Mouse (Mus musculus) gonadal fat pad, adult 2 months (tissue): ENCODE results near the gene Zscan29. TPM values are rescaled to one million over a fixed set of nuclear protein-coding genes. Genes with fewer than 3 reads are reported as not detected.
A peak's percentile ranks its signal among the peaks of the same experiment; 100 is the strongest.
"Not testable (repeated sequence)": the region's sequence is repeated elsewhere in the genome, so short reads cannot be mapped to it uniquely, and the experiment has no call there.

Experiments used
- DNase-seq: peaks from one replicate; pipeline ENCODE4 v3.0.0-alpha.2; 2012; ENCODE audit warnings: low read depth
- polyA plus RNA-seq: library from polyadenylated mRNA; depleted of rRNA; stranded (reverse); fragments of >200 nt; gene quantifications from 2 replicates; pipeline ENCODE4 v1.2.3, GENCODE M21; 2012; rRNA removed

The Zscan29 gene
- polyA plus RNA-seq, 1 experiment = 3.0 TPM

GRCm38 (mm10) chr2:121137371-121137770 is 33.6 kb downstream of the Zscan29 start:
- DNase-seq = peak; percentile 45

DNA sequence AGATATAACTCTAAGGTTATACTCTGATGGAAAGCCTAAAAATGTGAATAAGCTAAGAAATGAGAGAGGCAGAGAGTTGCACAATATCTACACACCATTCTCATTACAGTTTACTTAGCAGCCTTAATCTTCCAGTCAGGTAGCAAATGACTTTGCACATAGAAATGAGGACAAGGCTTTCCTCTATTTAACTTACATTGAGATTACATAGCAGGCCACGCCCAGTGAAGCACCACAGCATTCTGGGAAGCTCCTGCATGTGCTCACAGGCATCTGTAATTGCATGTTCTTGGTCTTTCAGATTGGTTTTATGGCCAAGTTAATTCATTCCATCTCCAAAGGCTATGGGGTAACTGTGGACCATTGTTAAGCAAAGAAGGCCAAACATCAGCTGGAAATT is 38.1 kb downstream of the Zscan29 start:
- no peak for DNase-seq

DNA sequence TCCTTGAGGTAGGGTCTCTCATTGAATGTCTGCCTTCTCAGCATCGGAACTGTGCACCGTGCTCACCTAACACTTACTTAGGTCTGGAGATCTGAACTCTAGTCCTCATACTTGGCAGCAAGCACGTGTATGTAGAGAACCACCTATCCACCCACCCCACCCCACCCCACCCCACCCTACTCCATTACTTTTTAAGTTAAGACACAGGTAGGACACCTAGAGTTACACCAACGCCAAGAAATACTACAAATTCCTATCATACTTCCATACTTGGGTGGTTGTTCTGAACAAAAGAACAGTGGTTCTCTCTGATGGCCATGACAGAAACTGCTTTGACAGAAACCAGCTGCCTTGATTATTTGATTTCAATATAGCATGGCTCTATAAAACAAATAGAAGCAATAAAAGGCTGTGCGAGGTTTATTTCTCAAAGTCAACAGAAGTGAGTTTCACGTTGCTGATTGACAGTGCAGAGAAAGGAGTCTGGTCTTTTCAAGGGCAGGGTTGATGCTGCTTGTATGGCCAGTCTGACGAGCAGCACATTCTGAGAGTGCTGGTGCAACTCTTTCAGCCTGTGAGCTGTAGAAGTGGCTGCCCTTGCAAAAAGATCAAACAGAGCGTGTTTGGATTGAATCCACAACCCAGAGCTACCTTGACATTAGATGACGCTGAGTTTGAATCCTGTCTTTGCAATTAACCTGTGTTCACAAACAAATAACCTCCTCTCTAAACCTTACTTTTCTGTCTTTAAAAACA is 41.9 kb downstream of the Zscan29 start:
- DNase-seq = no peak

DNA sequence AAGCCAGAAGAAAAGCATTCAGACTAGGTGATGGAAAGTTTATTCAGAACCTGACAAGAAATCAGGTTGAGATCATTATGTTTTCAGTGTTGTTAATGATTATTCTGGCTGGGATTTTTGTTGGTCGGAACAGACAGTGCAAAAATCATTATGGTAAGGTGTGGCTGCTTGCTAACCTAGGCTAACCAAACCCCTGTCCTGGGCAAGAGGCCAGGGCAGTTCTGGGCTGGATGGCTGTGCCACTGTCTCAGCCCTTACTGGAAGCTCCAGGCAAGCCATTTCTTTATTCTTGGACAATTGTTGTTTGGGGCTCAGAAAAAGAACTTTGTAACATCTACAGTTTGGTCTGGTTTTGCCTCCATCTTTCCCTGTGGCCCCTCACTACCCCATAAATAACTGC is 43.4 kb downstream of the Zscan29 start:
- DNase-seq = no peak

- DNase-seq = not testable (repeated sequence)
Observed at GRCm38 (mm10) chr2:121126302-121126701, 44.6 kb downstream of the Zscan29 start.

GRCm38 (mm10) chr2:121119260-121119659 is 51.7 kb downstream of the Zscan29 start:
- DNase-seq = no peak

GRCm38 (mm10) chr2:121115418-121115817 is 55.5 kb downstream of the Zscan29 start:
- no peak for DNase-seq

DNA sequence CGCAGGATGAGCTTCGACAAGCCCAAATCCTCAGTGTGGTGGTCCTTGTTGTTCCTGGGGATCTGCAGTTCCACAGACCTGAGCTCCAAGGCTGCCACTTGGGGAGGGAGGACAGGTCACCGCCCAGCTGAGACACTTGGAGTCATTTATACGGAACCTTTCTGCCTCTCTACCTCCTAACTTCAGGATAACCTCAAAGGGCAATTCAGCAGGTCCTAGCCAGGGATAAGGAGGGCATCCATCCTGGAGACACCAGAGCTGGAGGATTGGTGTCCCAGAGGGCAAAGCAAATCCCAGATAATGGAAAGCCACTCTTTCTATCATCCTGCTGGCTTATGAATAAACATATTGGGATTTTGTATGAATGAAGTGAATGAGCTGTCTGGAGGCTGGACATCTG is 61.2 kb downstream of the Zscan29 start, which contains the start of gene Tgm7:
TSS of gene Tgm7 (minus strand) at position 101 of the 400 bp plus-strand sequence.
- no peak for DNase-seq

Other genes starting within 250 kb of the Zscan29 start
- gene Ubr1, start 200.4 kb downstream of the Zscan29 start, polyA plus RNA-seq = 31.0 and 33.1 TPM in 2 replicates
- 10.7 and 12.2 TPM in 2 replicates for gene Tmem62, start 194.1 kb downstream of the Zscan29 start, polyA plus RNA-seq
- 28.4 and 32.4 TPM in 2 replicates for gene Ccndbp1, start 162.7 kb downstream of the Zscan29 start, polyA plus RNA-seq
- gene Epb42, start 134.1 kb downstream of the Zscan29 start, polyA plus RNA-seq = 0.04 and 0.11 TPM in 2 replicates
- gene Tgm5, start 85.3 kb downstream of the Zscan29 start, polyA plus RNA-seq = 0.23 TPM in 1 of 2 replicates, not detected in the other
- not detected in 2 replicates for gene Tgm7, start 61.3 kb downstream of the Zscan29 start, polyA plus RNA-seq
- gene Adal, start 30.7 kb downstream of the Zscan29 start, polyA plus RNA-seq = 5.7 and 5.8 TPM in 2 replicates
- 9.4 and 10.3 TPM in 2 replicates for gene Lcmt2, start 30.5 kb downstream of the Zscan29 start, polyA plus RNA-seq
- gene Tubgcp4, start 471 bp downstream of the Zscan29 start, polyA plus RNA-seq = 22.5 and 26.1 TPM in 2 replicates
- gene Trp53bp1, start 100.3 kb upstream of the Zscan29 start, polyA plus RNA-seq = 26.1 and 29.4 TPM in 2 replicates
- 4.0 and 5.6 TPM in 2 replicates for gene Map1a, start 118.5 kb upstream of the Zscan29 start, polyA plus RNA-seq
- 45.3 and 52.8 TPM in 2 replicates for gene Ppip5k1, start 184.3 kb upstream of the Zscan29 start, polyA plus RNA-seq
- 4.3 and 4.9 TPM in 2 replicates for gene Ckmt1, start 186.6 kb upstream of the Zscan29 start, polyA plus RNA-seq
- 0.08 TPM in 1 of 2 replicates, not detected in the other for gene Strc, start 216.0 kb upstream of the Zscan29 start, polyA plus RNA-seq
- gene Pdia3, start 242.7 kb upstream of the Zscan29 start, polyA plus RNA-seq = 473 and 744 TPM in 2 replicates
- 5.0 and 7.0 TPM in 2 replicates for gene Catsper2, start 242.7 kb upstream of the Zscan29 start, polyA plus RNA-seq